Mouse (Mus musculus) megakaryocyte, embryonic 14.5 days (primary cell): Measurements from ENCODE around the gene Trip10.

ENCODE experiments used
- FLI1 ChIP-seq: IDR thresholded peaks from 2 replicates; pipeline ENCODE4 v1.6.1; 2012; ENCODE audit warnings: low read length, inconsistent platforms, mixed read lengths
- GATA1 ChIP-seq: IDR thresholded peaks from 3 replicates; pipeline ENCODE4 v1.6.1; 2012; ENCODE audit warnings: mixed read lengths, low read length, inconsistent platforms, borderline replicate concordance

DNA sequence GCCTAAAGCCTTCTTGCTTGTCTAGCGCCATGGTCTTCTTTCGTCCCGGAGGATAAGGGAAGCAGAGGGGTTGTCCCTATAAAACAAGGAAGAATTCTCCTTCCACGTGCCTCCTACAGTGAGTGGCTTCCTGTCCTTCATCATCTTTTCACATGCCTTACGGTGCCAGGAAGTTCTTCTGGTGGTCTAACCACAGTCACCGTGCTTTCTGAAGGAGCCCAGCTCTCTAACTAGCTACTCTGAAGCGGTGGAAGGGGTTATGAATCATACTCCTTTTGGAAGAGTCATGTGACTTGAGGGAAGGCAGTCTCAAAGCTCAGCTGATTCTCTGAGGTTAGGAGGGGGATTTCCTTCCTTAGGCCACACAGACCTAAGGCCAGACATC lies 41.4 kb downstream of the Trip10 start:
- TF ChIP-seq GATA1 (no peak), FLI1 (no peak)
